Mouse (Mus musculus) neural tube, embryonic 12.5 days (tissue): ENCODE data around the gene Pomt1. TPM values are rescaled to one million over a fixed set of nuclear protein-coding genes. Genes with fewer than 3 reads are reported as not detected.
"Not testable (repeated sequence)": the region's sequence is repeated elsewhere in the genome, so short reads cannot be mapped to it uniquely, and the experiment has no call there.

Experiments
- ATAC-seq: fragments of 200-750 bp; cut with Nextera tagmentation; 2 replicates; pipeline ENCODE4 v1.8.0; 2017; ENCODE audit warnings: low read depth, mild to moderate bottlenecking, moderate TSS enrichment, moderate library complexity; ENCODE audit not compliant: low FRiP score
- H3K27ac ChIP-seq: fragments of 300-500 bp; sonication (generic); 2 replicates; pipeline ENCODE4 v1.5.1; 2016
- H3K27me3 ChIP-seq: fragments of 300-500 bp; sonication (generic); replicated peaks from 2 replicates; pipeline ENCODE4 v1.6.1; 2016; ENCODE audit warnings: mild to moderate bottlenecking
- H3K36me3 ChIP-seq: fragments of 300-500 bp; sonication (generic); 2 replicates; pipeline ENCODE4 v1.6.1; 2016; ENCODE audit warnings: mild to moderate bottlenecking
- H3K4me1 ChIP-seq: fragments of 300-500 bp; sonication (generic); 2 replicates; pipeline ENCODE4 v1.6.1; 2016
- H3K4me2 ChIP-seq: fragments of 300-500 bp; sonication (generic); replicated peaks from 2 replicates; pipeline ENCODE4 v1.6.1; 2016; ENCODE audit warnings: mild to moderate bottlenecking
- H3K4me3 ChIP-seq: fragments of 300-500 bp; sonication (generic); 2 replicates; pipeline ENCODE4 v1.5.1; 2016
- H3K9ac ChIP-seq: fragments of 300-500 bp; sonication (generic); 2 replicates; pipeline ENCODE4 v1.6.1; 2016; ENCODE audit warnings: mild to moderate bottlenecking
- H3K9me3 ChIP-seq: fragments of 300-500 bp; sonication (generic); 2 replicates; pipeline ENCODE4 v1.6.1; 2016; ENCODE audit warnings: mild to moderate bottlenecking
- WGBS: fragments of 180-500 bp; shearing (Covaris S2); methylation state at CpG from one replicate; pipeline ENCODE4 v1.1.7; 2016; 5-methylcytosine and 5-hydroxymethylcytosine counted together
- polyA plus RNA-seq: library from polyadenylated mRNA; unstranded; fragments of >200 nt; fragmentation: Nextera tagmentation; extraction: Ambion mirVana; gene quantifications from 2 replicates; pipeline ENCODE4 v1.2.1, GENCODE M21; 2016

Pomt1 gene
- polyA plus RNA-seq, 1 experiment from 2014 or later: 23.5 TPM

DNA sequence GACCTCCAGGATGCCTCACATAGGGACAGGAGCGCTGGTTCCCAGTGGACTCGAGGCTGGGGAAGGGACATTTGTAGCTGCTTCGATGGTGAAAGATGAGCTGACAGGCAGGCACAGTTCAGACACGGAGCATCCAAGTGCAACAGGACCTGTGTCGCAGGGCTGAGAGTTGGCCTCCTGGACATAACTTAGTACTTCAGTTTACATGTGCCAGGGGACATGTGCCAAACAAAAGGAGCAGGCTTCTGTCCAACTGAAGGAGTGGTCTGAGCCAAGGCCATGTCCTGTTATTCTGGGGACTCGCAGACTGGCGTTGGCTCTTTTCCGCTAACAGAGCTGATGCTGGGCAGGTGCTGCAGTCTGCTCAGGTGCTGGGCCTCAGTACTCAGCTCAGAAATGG lies 58.0 kb downstream of the Pomt1 start:
- H3K36me3 ChIP-seq: peaks cover 56% of the 10 kb centered on the region
- 84% methylated on average over 8 of the region's 8 CpGs for WGBS

DNA sequence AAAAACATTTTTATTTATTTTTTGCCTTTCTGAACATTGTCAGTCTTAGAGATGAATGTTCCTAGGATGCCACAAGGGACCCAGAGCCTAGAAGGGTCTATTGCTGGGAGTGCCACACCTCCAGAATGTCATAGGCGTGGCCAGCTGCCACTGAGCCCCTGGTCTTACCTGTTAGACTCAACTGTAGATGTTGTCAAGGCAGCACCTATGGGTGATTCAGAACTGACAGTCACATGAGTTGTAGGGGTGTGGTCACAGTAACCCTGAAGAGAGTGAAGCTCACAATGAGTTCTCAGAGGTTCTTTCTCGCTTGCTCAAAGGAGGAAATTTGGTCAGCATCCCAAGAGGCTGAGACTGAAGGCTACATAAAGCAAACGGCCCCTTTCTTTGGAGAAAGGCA lies 58.9 kb downstream of the Pomt1 start:
- H3K9ac ChIP-seq: no peak overlapping the region
- no peak overlapping the region for H3K4me3 ChIP-seq
- 88% methylated on average over 3 of the region's 3 CpGs for WGBS
- ATAC-seq: no peak
- H3K4me1 ChIP-seq: no peaks in the 10 kb centered on the region
- peaks cover 64% of the 10 kb centered on the region for H3K36me3 ChIP-seq
- H3K27ac ChIP-seq: no peak overlapping the region
- H3K27me3 ChIP-seq: no peaks in the 10 kb centered on the region
- no peak overlapping the region for H3K4me2 ChIP-seq
- H3K9me3 ChIP-seq: no peaks in the 10 kb centered on the region

More for the DNA sequence above, 58.0 kb downstream of the Pomt1 start:
- peaks cover 2% of the 10 kb centered on the region for H3K4me1 ChIP-seq
- H3K4me3 ChIP-seq: no peak overlapping the region
- no peak overlapping the region for H3K4me2 ChIP-seq
- no peak overlapping the region for H3K9ac ChIP-seq
- ATAC-seq: no peak
- H3K9me3 ChIP-seq: no peaks in the 10 kb centered on the region
- no peaks in the 10 kb centered on the region for H3K27me3 ChIP-seq
- no peak overlapping the region for H3K27ac ChIP-seq

DNA sequence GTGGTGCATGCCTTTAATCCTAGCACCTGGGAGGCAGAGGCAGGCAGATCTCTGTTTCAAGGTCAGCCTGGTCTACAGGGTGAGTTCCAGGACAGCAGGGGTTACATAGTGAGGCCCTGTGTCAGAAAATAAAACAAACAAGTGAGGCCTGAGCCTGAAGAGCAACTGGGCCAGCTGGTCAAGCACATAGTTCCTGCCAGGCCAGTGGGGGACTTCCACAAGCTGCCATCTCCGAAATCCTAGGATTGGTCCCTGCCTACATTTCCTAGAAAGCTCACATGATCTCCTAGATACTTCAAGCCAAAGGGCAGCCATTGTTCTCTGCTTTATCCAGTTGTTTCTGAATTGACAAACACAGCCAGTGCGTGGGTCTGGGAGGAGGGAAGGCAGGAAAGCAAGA lies 59.5 kb downstream of the Pomt1 start:
- H3K9ac ChIP-seq, H3K9me3 ChIP-seq, H3K4me2 ChIP-seq, ATAC-seq, H3K27ac ChIP-seq, H3K4me1 ChIP-seq, H3K4me3 ChIP-seq, H3K27me3 ChIP-seq: not testable (repeated sequence)
- H3K36me3 ChIP-seq: peaks cover 65% of the 10 kb centered on the region
- WGBS: 91% methylated on average over 2 of the region's 2 CpGs

DNA sequence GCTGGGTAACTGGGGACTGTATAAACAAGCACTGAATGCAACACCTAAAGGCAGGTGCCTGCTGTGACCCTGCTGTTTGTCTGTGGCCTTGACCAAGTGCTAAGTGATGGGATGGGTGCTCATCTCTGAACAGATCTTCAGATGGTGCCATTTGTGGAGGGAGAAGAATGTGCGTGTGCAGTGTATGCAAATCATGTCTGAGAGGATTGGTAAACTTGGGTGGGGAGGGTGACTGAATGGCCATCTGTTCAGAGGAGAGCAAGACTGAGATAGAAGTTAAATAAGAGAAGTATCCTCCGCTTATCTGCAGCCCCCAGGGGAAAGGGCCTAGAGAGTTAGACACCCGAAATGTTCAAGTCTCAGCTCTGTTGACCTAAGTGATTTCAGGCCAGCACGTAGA lies 63.1 kb downstream of the Pomt1 start:
- Histone ChIP-seq H3K4me2 (no peak overlapping the region), H3K4me3 (no peak overlapping the region), H3K36me3 (peaks cover 75% of the 10 kb centered on the region), H3K9ac (no peak overlapping the region), H3K4me1 (no peaks in the 10 kb centered on the region), H3K9me3 (no peaks in the 10 kb centered on the region), H3K27me3 (no peaks in the 10 kb centered on the region), H3K27ac (no peak overlapping the region)
- no peak for ATAC-seq
- WGBS: 88% methylated on average over 4 of the region's 4 CpGs

DNA sequence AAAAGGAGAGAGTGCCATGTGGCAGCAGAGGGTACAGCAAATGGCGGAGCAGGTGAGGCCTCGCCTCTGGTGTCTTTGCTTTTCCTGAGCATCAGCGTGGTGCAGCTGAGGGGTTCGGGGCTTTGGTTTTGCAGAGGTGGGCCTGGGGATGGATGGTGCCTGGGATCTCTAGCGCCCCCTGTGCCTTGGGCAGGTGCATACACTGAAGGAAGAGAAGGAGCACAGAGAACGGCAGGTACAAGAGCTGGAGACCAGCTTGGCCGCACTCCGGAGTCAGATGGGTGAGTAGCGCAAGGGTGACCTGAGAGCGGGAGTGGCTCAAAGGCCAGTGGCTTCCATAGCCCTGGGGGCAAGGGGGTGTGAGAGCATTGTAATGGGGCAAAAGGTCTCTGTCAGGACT lies 66.6 kb downstream of the Pomt1 start:
- WGBS: 89% methylated on average over 10 of the region's 10 CpGs
- H3K4me3 ChIP-seq: no peak overlapping the region
- H3K27me3 ChIP-seq: no peaks in the 10 kb centered on the region
- no peaks in the 10 kb centered on the region for H3K4me1 ChIP-seq
- no peak for ATAC-seq
- H3K36me3 ChIP-seq: peaks cover 81% of the 10 kb centered on the region
- no peak overlapping the region for H3K27ac ChIP-seq
- no peak overlapping the region for H3K4me2 ChIP-seq
- no peak overlapping the region for H3K9ac ChIP-seq
- H3K9me3 ChIP-seq: no peaks in the 10 kb centered on the region

DNA sequence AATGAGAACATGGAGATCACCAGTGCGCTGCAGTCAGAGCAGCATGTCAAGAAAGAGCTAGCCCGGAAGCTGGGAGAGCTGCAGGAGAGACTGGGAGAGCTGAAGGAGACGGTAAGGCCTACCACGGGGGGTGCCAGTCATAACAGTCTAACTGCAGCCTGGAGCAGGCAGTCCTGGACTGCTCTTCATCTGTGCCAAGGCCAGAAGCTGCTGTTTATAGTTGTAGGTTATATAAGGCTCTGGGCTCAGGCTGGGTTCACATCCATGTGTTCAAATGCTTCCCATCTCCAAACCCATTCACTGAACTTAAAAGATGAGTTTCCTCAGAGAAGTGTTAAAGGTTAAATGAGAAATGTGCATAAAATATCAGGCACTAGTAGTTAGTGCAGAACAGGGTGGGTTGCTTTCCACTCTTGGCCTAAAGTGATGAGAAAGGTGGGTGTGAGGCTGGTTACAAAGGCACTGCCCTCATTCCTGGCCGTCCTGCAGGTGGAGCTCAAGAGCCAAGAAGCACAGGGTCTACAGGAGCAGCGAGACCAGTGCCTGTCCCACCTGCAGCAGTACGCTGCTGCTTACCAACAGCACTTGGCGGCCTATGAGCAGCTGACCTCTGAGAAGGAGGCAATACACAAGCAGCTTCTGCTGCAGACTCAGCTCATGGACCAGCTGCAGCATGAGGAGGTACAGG lies 67.9 kb downstream of the Pomt1 start:
- Histone ChIP-seq H3K4me3 (no peak overlapping the region), H3K4me2 (no peak overlapping the region), H3K9ac (no peak overlapping the region), H3K27ac (no peak overlapping the region), H3K4me1 (no peaks in the 10 kb centered on the region), H3K9me3 (no peaks in the 10 kb centered on the region), H3K36me3 (peaks cover 78% of the 10 kb centered on the region), H3K27me3 (no peaks in the 10 kb centered on the region)
- ATAC-seq: no peak
- 58% methylated on average over 8 of the region's 8 CpGs for WGBS

Other genes with a start within 250 kb of the Pomt1 start
- gene Fam78a, start 151.7 kb upstream of the Pomt1 start, polyA plus RNA-seq: 2.2 and 2.9 TPM in 2 replicates
- 13.7 and 14.9 TPM in 2 replicates for gene Plpp7, start 141.1 kb upstream of the Pomt1 start, polyA plus RNA-seq
- 89.7 and 106 TPM in 2 replicates for gene Prrc2b, start 85.5 kb upstream of the Pomt1 start, polyA plus RNA-seq
- gene Uck1, start 23.6 kb downstream of the Pomt1 start, polyA plus RNA-seq: 74.0 and 74.8 TPM in 2 replicates
- gene Golga2, start 50.8 kb downstream of the Pomt1 start, polyA plus RNA-seq: 29.2 and 32.4 TPM in 2 replicates
- 351 and 444 TPM in 2 replicates for gene Swi5, start 51.5 kb downstream of the Pomt1 start, polyA plus RNA-seq
- 55.8 and 57.6 TPM in 2 replicates for gene Ciz1, start 115.7 kb downstream of the Pomt1 start, polyA plus RNA-seq
- gene Dnm1, start 116.7 kb downstream of the Pomt1 start, polyA plus RNA-seq: 35.4 and 41.1 TPM in 2 replicates
- gene 1110008P14Rik, start 145.3 kb downstream of the Pomt1 start, polyA plus RNA-seq: 86.4 and 87.9 TPM in 2 replicates
- 0.68 and 1.1 TPM in 2 replicates for gene Lcn2, start 151.7 kb downstream of the Pomt1 start, polyA plus RNA-seq
- 35.8 and 40.5 TPM in 2 replicates for gene Ptges2, start 159.3 kb downstream of the Pomt1 start, polyA plus RNA-seq
- 5.7 and 6.0 TPM in 2 replicates for gene Naif1, start 213.9 kb downstream of the Pomt1 start, polyA plus RNA-seq
- gene Slc25a25, start 214.9 kb downstream of the Pomt1 start, polyA plus RNA-seq: 41.6 and 44.0 TPM in 2 replicates